Mouse (Mus musculus) C2C12 (cell line): ENCODE measurements around the gene Stard3nl.

ENCODE experiments used
- CEBPB ChIP-seq: IDR thresholded peaks from one replicate; pipeline ENCODE4 v1.6.1; 2011; ENCODE audit warnings: low read depth, mild to moderate bottlenecking, control low read depth, moderate library complexity
- CTCF ChIP-seq: IDR thresholded peaks from one replicate; pipeline ENCODE4 v1.5.1; 2011; ENCODE audit not compliant: control insufficient read depth, insufficient read depth, insufficient read length
- MYOD1 ChIP-seq: IDR thresholded peaks from one replicate; pipeline ENCODE4 v1.6.1; 2011; ENCODE audit warnings: low read depth; ENCODE audit not compliant: control insufficient read depth, insufficient read length
- MYOG ChIP-seq: IDR thresholded peaks from one replicate; pipeline ENCODE4 v1.6.1; 2011; ENCODE audit not compliant: control insufficient read depth, insufficient read length; ENCODE audit errors: extremely low read depth

DNA sequence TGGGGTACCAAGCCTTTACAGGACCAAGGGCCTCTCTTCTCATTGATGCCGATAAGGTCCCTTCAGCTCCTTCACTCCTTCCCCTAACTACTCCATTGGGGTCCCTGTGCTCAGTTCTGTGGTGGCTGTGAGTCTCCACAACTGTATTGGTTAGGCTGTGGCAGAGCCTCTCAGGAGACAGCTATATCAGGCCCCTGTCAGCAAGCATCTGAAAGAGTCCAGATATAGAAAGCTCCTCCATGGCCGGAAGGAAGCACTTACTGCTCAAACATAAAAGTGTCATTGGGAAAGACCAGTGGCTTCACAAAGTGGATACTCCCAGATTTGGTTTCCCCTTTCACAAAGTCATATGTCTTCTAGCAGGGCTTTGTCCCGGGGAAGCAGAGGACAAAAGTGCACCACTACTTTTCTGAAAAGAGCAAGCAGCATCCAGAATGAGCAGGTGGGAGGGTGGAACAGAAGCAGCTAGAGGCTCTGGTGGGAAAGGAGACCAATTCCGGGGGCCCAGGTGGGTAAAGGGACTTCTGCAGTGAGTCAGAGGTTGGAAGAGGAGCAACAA is 34.3 kb upstream of the Stard3nl start:
- TF ChIP-seq CTCF (no peak), MYOD1 (no peak), CEBPB (no peak), MYOG (no peak)
